Mouse (Mus musculus): ENCODE measurements at regions not wholly inside any gene's neighbourhood (a gene's known extent, or its start where the extent isn't known, plus 50 kb on each side); places are given as distances from the start of the nearest gene placed in this dataset.

GRCm38 (mm10) chr5:148791651-148792050, 137.5 kb downstream of the Katnal1 start:
- no peak for TF ChIP-seq POLR2A (IDR thresholded peaks at IDR 0.05; ENCODE audit: control insufficient read depth, extremely low read depth, insufficient read depth, low read length, poor library complexity)
- no peak for TF ChIP-seq CTCF (IDR thresholded peaks at IDR 0.05; ENCODE audit: borderline replicate concordance, control insufficient read depth, extremely low read depth, insufficient read depth, low read length, poor library complexity)

Measured in thymus, adult 2 months (tissue).